Mouse (Mus musculus) cerebellum, postnatal 36 days (tissue): ENCODE measurements around the gene Abtb1.

Experiments used
- DNase-seq, 2 experiments: peaks; one replicate each; pipeline ENCODE4 v3.0.0; 2021 to 2022; ENCODE audit warnings: mixed read lengths in 2 of 2

Abtb1 gene

GRCm38 (mm10) chr6:88841781-88842689 lies at the start of gene Abtb1:
Abtb1 (minus strand) TSS chr6:88841984.
- DNase-seq, result peak; percentile 97

GRCm38 (mm10) chr6:88890832-88891231 lies 49.0 kb upstream of the Abtb1 start:
- no peak for DNase-seq

DNA sequence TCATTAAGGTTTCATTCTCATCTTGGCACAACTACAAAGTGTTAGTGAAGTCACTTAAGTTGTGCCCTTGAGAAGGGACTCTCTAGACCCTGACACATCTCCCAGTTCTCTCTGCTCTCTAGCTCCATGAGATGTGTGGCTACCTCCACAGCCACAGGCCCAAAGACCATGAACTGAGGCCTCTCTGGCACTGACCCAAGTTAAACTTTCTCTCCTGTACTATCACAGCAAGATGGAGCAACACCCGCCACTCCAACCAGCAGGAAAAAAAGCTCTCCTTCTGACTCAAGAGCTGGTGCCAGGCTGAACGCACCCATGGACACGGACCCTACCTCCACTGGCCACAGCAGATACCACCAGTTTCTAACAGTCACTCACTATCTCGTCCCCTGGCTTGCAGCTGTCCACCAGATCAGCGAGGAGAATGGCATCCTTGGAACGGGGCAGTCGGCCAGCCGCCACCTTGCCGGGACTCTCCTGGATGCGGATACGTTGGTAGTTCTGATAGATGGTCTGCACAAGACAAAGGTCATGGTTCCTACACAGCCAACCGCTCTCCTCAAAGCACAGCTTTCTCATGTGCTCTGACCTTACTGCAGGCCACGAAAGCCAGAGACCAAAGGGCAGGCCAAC lies 47.7 kb upstream of the Abtb1 start:
- DNase-seq, result no peak

- DNase-seq, result no peak
These were observed 44.7 kb upstream of the Abtb1 start for GRCm38 (mm10) chr6:88886417-88886967.

DNA sequence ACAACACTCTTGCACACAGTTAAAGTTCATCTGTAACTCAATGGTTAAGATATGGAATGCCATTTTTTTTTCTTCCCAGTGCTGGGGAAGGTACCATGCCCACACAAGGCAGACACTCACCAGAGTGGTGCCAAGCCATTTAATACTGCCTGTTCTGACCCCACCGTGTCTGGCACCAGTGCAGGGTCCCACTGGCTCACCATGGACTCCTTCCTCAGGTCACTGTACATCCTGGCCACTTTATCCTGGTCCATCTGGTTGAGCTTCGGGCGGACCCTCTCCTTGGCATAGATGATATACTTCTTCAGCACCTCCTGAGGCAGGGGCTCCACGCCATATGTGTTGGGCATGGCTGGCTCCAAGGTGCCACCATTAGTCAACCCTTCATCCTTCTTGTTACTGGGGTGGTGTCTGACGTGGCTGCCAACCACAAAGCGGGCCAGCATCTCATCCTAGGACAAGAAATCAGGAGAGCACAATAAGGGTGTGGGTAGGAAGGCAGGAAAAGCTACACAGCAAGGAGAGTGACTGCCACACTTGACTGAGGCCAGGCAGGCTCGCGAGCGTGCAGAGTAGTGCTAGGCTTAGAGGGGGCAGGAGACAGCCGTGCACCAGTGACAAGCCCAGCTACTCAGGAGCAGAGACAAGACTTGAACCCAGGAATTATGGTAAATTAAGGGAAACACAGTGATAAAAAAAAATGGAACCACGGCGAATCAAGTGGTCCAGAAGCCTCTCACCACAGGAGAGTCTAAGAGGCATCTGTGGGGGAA lies 44.0 kb upstream of the Abtb1 start:
- no peak for DNase-seq

- DNase-seq, result no peak
These were observed 42.9 kb upstream of the Abtb1 start for GRCm38 (mm10) chr6:88884690-88885089.

DNA sequence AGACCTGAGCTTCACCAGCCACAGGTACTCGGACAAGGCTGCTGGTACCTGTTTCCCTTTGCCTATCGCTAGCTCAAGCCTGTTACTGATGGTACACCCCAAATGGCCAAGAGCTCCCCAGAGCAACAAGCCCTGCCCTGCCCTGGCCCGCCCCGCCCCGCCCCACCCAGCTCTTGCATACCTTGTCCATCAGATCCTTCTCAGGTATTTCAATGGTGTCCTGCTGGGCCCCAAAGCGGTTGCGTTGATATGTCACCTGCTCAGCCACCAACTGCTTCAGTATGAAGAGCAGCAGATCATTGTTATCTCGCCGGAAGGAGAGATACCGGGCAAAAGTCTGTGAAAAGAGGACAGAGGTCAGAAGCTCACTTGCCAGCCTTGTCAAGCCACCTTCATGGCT lies 42.4 kb upstream of the Abtb1 start:
- DNase-seq, result no peak

DNA sequence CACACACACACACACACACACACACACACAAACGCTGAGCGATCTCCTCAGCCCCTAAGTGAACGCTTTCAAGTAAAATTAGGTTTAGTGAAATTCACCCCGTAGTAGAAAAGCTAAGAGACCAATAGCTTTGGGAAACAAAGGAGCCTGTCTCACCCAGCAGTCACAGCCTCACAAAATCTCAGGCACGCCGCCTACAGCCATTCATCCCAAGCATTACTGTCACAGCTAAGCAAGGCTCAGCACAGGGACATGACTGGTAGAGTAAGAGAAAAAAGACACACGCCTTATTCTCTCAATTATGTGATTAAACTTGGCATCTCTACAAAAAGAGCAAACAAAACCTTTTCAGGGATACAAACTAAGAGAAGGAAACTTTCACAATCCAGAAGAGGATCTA lies 39.5 kb upstream of the Abtb1 start:
- no peak for DNase-seq

- DNase-seq, result no peak
These were observed 37.7 kb upstream of the Abtb1 start for GRCm38 (mm10) chr6:88879471-88879870.

GRCm38 (mm10) chr6:88874868-88875508 lies 33.2 kb upstream of the Abtb1 start, which contains the start of gene Podxl2:
Podxl2 (minus strand) TSS chr6:88875044.
- DNase-seq, result peak; percentile 83 to 89

GRCm38 (mm10) chr6:88873965-88874867 lies 32.4 kb upstream of the Abtb1 start:
- peak; percentile 50 to 54 for DNase-seq

GRCm38 (mm10) chr6:88872811-88873210 lies 31.0 kb upstream of the Abtb1 start:
- no peak for DNase-seq

DNA sequence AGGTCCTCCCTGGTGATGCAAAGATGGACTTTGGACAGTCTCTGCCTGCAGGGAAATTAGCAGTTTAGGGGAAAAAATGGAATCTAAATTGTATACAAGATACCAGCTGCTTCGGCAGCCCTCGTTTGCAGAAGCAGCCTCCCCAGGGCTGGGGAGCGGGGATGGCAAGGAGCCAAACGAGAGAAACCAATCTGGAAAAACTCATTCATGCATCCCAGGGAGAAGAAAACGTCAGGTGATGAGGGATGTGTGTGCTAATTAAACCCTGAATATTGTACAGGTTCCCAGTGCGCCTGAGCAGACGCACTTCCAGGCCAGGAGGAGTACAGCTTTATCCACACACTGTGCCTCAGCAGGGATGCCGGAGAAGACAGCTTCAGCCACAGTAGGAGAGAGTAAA lies 29.8 kb upstream of the Abtb1 start:
- DNase-seq, result peak in 1 of 2 experiments; percentile 56

DNA sequence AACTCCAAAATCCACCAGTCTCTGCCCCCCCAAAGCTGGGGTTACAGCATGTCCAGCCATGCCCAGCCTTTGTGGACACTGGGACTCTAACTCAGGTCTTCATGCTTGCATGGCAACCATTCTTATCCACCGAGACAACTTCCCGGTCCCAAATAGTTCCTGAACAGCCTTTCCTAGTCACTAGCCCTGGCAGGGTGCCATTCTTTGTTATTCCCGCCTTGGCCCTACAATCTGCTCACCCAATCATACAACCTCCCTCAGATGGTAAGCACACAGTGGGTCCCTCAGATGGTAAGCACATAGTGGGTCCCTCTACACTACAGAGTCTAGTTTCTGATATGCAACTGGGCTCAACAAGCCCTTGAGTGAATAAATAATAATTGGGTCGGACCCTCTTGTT lies 28.8 kb upstream of the Abtb1 start:
- peak in 1 of 2 experiments; percentile 53 for DNase-seq

GRCm38 (mm10) chr6:88869459-88869858 lies 27.7 kb upstream of the Abtb1 start:
- no peak for DNase-seq

DNA sequence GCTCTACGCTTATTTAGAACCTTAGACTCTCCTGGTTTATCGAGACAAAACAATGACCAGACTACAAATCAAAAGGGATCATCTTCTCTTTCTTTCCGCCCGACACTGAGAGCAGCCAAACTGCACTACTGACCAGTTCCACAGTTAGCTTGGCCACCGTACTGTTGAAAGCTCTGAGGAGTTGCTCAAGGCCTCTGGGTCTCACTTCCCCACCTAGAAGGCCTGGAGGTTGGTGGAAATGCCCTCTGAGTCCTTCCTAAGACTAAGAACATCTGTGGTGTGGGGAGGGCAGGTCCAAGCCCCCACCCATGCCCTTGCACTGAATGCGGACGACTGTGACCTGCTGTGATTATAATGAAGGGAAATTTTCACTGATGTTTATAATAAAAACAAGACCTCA lies 23.9 kb upstream of the Abtb1 start:
- no peak for DNase-seq

DNA sequence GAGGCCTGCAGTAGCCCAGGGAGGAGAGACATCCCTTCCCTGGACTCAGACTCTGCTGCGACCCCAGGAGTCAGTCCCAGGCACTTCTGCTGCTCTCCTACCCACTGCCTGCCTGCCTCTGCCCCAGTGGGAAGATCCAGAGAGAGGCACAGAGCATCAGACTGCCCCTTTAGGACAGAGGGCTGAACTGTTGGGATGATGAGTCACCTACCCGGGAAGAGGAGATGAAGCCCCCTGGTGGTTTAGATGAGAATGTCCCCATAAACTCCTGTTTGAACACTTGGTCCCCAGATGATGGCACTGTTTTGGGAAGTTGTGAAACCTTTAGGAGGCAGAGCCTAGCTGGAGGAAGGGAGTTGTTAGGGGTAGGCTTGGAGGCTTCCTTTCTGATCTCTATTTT lies 19.1 kb upstream of the Abtb1 start:
- DNase-seq, result no peak

- peak in 1 of 2 experiments; percentile 19 for DNase-seq
These were observed 16.6 kb upstream of the Abtb1 start for GRCm38 (mm10) chr6:88858341-88858740.

- no peak for DNase-seq
These were observed 16.0 kb upstream of the Abtb1 start for GRCm38 (mm10) chr6:88857830-88858229.

GRCm38 (mm10) chr6:88857249-88857648 lies 15.5 kb upstream of the Abtb1 start:
- DNase-seq, result peak; percentile 77 to 79

DNA sequence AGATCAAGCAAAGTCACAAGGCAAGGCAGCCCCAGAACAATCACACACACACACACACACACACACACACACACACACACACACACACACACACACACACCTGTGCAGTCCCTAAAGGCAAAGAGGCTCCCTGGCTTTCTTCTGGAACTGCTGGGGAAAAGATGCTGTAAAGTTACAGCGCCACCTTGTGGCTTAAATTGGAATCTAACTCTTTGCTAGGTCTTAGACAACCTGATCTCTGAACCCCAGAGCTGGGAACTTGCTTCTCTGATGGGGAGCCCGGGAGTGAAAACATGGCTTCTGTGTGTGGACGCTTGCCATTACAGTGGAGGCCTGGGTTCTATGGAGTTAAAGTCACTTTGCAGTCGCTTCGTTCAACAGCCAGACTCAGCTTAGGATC lies 13.9 kb upstream of the Abtb1 start:
- DNase-seq, result peak; percentile 61 to 84
